Mouse (Mus musculus) cortical plate, adult 2 months (tissue): ENCODE results near the gene Tbc1d30. TPM values are rescaled to one million over a fixed set of nuclear protein-coding genes. Genes with fewer than 3 reads are reported as not detected.

Experiments
- H3K27ac ChIP-seq: fragments of 200-500 bp; 2 replicates; pipeline ENCODE4 v1.5.1; 2012; ENCODE audit warnings: low read length, control low read depth, inconsistent platforms; ENCODE audit not compliant: insufficient read depth
- H3K4me1 ChIP-seq: fragments of 200-500 bp; 2 replicates; pipeline ENCODE4 v1.6.1; 2011; ENCODE audit warnings: low read length; ENCODE audit not compliant: control insufficient read depth, insufficient read depth
- H3K4me3 ChIP-seq: fragments of 200-500 bp; 2 replicates; pipeline ENCODE4 v1.5.1; 2011; ENCODE audit warnings: mild to moderate bottlenecking, low read length, control low read depth; ENCODE audit not compliant: insufficient read depth
- CTCF ChIP-seq: fragments of 200-500 bp; IDR thresholded peaks from 2 replicates; pipeline ENCODE4 v1.5.1; 2011; ENCODE audit warnings: mild to moderate bottlenecking, control low read depth, low read length; ENCODE audit not compliant: insufficient read depth; ENCODE audit errors: extremely low read depth
- POLR2A ChIP-seq: fragments of 200-500 bp; IDR thresholded peaks from 2 replicates; pipeline ENCODE4 v1.6.1; 2011; ENCODE audit warnings: mild to moderate bottlenecking, low read length, control low read depth; ENCODE audit not compliant: insufficient read depth; ENCODE audit errors: extremely low read depth
- polyA plus RNA-seq: library from polyadenylated mRNA; depleted of rRNA; stranded (reverse); fragments of >200 nt; gene quantifications from 2 replicates; pipeline ENCODE4 v1.2.3, GENCODE M21; 2012

The Tbc1d30 gene
- polyA plus RNA-seq, 1 experiment, result 49.1 TPM

DNA sequence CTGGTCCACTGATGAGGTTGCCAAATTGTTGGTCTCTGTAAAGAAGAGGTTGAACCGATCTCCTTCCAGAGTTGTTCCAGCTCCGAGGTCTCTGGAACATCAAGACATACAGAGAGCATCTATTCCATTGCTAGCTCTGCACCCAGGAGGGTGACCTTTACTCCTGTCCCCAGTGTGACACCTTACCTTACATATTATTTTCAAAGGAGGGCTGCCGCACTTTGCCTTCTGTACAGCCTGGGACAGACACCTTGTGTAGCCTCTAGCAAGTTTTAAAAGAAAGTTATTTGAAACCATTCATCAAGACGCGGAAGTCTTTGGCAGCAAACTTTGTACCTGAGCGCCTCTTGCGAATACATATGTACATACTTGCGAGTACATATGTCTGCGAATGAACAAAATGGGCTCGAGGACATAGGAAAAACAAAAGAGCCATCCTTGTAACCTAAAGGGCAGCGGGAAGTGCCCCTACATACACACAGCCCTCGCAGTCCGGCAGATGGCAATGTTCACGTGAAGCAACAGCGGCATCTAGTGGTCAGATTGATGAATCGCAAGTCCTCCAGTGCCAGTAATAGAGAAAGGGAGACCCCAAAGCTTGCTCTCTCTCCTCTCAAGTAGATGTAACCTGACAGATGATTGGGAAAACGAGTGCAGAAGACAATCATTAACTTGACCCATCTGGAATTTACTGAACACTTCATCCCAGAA, 94.8 kb downstream of the Tbc1d30 start:
- H3K4me1 ChIP-seq, result no peaks in the 10 kb centered on the region
- H3K27ac ChIP-seq, result no peak overlapping the region
- peak; percentile 99 for TF ChIP-seq CTCF
- no peak for TF ChIP-seq POLR2A
- no peak overlapping the region for H3K4me3 ChIP-seq

DNA sequence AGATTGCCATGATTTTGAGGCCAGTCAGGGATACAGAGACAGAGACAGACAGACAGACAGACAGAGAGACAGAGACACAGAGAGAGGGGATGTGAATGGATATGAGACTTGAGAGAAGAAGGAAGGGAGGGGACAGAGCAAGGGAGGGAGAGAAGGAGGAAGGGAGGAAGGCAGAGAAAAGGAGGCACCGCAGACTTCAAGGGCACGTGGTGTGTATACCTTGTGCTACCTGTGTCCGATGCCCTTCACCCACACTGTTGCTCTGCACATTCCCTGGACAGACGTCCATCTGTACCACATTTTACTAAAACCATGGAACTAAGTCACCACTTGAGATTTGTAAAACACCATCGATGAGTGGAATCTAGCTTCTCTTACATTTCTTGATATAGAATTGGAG, 95.6 kb downstream of the Tbc1d30 start:
- Histone ChIP-seq H3K4me1 (no peaks in the 10 kb centered on the region), H3K27ac (no peak overlapping the region), H3K4me3 (no peak overlapping the region)
- TF ChIP-seq CTCF (no peak), POLR2A (no peak)

DNA sequence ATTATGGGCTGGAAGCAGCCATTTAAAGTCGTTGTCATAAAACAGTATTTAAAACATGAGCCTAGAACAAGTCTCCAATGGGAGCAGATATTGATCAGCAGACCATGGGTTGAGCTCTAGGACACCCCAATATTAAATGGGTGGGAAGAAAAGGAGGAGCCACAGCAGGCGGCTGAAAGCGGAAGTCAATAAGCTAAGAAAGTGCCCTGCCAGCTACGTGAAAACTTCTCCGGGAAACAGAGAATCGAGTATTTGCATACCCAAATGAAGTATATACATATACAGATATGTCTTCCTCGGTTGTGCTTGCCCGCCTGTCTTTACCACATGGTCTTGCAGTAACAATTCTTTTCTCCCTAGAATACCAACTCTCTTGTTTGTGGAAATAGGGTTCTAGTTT, 96.7 kb downstream of the Tbc1d30 start:
- Histone ChIP-seq H3K4me3 (no peak overlapping the region), H3K4me1 (no peaks in the 10 kb centered on the region)
- TF ChIP-seq POLR2A (no peak), CTCF (no peak)

DNA sequence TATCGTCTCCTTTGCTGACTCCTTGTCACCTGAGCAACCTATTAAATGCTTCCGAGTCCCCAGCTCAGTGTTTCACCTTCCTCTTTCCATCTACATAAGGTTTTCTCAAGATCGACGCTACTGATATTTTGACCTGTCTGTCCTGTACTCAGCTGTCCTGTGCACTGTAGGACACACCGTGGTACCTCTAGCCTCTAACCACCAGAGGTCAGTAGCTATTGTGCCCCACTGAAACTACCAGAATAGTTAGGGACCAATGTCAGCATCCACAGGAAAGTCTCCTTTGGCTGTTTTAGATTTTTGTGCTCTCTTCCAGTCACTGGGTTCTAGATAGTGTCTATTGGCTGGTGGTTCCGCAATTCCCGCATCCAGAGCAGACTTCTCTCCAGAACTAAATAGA, 98.3 kb downstream of the Tbc1d30 start:
- TF ChIP-seq POLR2A (no peak), CTCF (peak; percentile 23; the same call in 1 of the 2 replicates)
- Histone ChIP-seq H3K4me1 (no peaks in the 10 kb centered on the region), H3K4me3 (no peak overlapping the region), H3K27ac (no peak overlapping the region)

More for the DNA sequence above, 96.7 kb downstream of the Tbc1d30 start:
- H3K27ac ChIP-seq, result no peak overlapping the region

DNA sequence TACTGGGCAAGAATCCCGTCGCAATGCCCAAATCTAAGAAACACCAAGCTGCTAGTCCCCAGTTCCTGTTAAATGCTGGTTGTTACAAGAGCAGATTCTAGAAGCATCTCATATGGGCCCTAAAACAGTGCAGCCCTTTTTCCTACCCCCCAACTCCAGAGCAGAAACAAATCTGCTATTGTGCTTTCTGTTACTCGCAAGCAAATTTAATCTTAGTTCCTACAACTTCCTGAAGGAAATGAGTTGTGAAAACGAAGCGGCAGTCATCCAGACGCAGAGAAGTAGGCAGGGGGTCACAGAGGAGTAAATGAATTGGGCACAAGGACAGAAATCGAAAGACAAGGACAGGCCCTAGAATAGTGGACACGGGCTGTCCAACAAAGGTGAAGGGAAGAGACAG, 99.9 kb downstream of the Tbc1d30 start:
- Histone ChIP-seq H3K4me1 (no peaks in the 10 kb centered on the region), H3K4me3 (no peak overlapping the region), H3K27ac (no peak overlapping the region)
- TF ChIP-seq POLR2A, result no peak
- TF ChIP-seq CTCF, result no peak

DNA sequence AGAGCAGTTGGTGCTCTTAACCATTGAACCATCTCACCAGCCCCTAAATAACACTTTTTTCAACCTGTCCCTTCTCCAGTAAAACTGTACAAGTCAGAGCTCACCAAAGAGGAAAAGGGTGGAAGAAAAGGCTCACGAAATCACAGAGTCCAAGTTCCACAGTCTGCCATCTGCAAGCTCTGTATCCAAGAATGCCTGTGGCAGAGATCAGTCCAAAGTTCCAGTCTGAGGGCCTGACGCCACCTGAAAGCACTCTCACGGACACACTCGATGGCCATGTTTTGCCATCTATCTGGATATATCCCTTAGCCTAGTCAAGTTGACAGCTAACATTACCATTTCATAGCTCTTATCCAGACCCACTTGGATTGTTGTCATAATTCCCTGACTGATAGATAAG, 101.3 kb downstream of the Tbc1d30 start:
- Histone ChIP-seq H3K4me3 (no peak overlapping the region), H3K27ac (no peak overlapping the region)
- no peak for TF ChIP-seq CTCF
- TF ChIP-seq POLR2A, result no peak

DNA sequence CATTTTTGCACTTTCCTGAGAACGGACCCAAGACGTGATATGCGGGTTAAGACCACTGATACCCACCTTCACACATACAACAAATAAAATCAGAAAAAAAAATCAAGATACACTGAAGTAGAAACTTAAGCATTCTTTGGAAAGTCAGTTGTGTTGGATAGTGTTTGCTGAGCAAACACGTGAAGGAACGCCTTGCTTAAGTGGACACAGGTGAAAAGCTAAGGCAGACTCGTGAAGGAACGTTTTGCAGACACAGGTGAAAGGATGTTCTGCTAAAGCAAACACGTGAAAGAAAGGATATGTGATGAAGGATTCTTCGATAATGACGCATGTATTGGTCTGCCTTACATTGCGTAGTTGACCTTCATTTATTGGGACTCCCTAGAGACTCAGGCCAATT, 103.5 kb downstream of the Tbc1d30 start:
- Histone ChIP-seq H3K4me3 (no peak overlapping the region), H3K4me1 (no peaks in the 10 kb centered on the region), H3K27ac (no peak overlapping the region)
- no peak for TF ChIP-seq POLR2A
- no peak for TF ChIP-seq CTCF

More for the DNA sequence above, 101.3 kb downstream of the Tbc1d30 start:
- no peaks in the 10 kb centered on the region for H3K4me1 ChIP-seq

DNA sequence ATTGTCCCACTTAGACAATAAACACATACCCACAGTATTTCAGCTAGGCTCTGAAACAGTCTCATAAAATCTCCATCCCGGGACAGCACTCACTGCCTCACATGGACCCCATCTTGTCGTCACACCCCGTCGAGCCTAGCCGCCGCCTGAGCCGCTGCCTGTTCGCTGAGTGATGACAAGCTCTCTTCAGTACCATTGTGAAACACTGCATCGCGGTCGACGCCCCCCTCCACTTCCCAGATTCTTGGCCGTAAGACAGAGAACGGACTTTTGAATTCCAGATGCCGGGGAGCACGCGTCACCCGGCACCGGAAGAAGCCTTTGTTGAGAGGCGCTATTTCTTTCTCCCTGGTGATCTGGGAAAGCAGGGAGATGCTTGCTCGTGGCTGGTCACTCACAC, 104.1 kb downstream of the Tbc1d30 start:
- no peak for TF ChIP-seq POLR2A
- no peak for TF ChIP-seq CTCF
- Histone ChIP-seq H3K27ac (no peak overlapping the region), H3K4me3 (no peak overlapping the region), H3K4me1 (no peaks in the 10 kb centered on the region)

DNA sequence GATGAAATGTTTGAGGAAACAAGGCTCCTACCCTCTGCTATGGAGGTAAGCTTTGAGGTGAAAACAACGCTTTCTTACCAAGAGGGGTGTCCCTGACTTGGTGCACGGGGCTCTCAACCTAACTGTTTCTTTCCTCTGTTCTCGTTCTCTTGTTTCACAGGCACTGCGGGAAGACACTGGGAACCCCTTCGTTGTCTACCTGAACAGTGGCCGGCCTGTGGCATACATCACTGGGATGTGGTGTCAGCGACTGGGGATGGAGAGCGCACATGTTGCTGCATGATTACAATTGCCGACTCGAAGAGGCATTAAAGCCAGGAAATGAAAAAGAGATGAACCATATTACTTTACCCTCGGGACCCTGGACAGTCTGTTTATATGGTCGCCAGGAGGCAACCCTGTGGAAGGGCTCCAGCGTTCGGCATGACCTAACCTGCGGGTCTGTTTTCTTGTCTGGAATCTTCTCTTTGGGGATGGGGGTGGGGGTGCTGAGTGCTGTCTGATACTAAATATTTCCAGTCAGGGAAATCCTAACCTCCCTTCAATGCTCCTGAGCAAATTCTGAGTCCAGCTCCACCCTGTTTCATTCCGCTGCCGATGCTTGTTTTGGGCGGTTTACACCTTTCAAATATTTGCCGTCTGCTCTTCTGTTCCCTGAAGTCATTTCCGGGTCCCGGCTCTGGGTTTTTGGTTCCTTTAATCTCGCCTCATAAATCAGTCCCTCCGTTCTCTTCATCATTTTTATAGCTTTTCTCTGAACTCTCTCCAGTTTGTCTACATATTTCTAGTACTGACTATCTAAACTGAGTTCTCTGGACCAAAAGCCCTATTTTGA, 107.5 kb downstream of the Tbc1d30 start:
- no peak overlapping the region for H3K4me3 ChIP-seq
- no peaks in the 10 kb centered on the region for H3K4me1 ChIP-seq
- no peak for TF ChIP-seq CTCF
- TF ChIP-seq POLR2A, result no peak
- H3K27ac ChIP-seq, result no peak overlapping the region

DNA sequence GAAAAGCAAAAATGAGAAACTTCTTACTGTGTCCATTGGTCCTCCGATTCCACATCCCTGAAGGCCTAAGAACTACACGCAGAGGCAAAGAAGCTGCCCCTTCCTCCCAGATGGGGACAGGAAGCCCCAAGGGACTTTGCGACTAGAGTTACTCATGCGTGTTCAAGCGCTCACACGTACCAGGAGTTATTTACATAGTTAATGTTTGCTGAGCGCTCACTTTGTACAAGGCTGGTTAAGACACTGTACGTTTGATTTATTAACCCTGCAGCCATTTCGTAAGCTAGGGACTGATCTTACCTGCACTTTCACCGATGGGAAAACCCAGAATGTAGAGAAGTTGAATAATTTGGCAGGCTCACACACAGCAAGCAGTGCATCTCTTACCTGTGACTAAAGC, 108.5 kb downstream of the Tbc1d30 start:
- Histone ChIP-seq H3K4me1 (no peaks in the 10 kb centered on the region), H3K27ac (no peak overlapping the region)
- no peak for TF ChIP-seq POLR2A
- TF ChIP-seq CTCF, result no peak

More for the DNA sequence above, 108.5 kb downstream of the Tbc1d30 start:
- no peak overlapping the region for H3K4me3 ChIP-seq
